Mouse (Mus musculus) embryonic fibroblast, embryonic 13.5 days (primary cell): ENCODE measurements around the gene Miga2.

Experiments
- CTCF ChIP-seq: IDR thresholded peaks from 2 replicates; pipeline ENCODE4 v1.5.1; 2011; ENCODE audit warnings: mild to moderate bottlenecking, control low read depth, low read length, moderate library complexity, borderline replicate concordance; ENCODE audit not compliant: insufficient read depth
- POLR2A ChIP-seq: IDR thresholded peaks from 2 replicates; pipeline ENCODE4 v1.6.1; 2011; ENCODE audit warnings: low read depth, mild to moderate bottlenecking, control low read depth, low read length, moderate library complexity

DNA sequence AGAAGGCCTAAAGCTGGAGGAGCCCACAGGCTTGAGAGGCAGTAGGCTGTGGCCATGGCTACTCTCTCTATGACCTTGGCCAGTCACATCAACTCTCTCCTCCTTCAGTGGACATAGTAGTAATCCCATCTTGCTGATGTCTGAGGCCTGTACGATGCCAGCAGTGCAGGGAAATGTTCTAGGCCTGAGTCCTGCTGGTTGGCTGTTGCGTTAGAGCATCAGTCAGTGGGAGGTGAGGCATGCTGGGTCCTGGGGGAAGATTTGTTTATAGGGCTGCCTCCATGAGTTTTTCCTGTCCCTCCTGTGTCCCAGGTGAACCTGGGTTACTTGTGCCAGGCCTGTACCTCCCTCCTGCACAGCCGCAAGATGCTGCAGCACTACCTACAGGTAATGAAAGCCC, 22.0 kb upstream of the Miga2 start:
- TF ChIP-seq POLR2A (no peak), CTCF (no peak)
